Mouse (Mus musculus) C2C12 (cell line): ENCODE results near the gene Iqcf4.

Source experiments
- CEBPB ChIP-seq: IDR thresholded peaks from one replicate; pipeline ENCODE4 v1.6.1; 2011; ENCODE audit warnings: low read depth, mild to moderate bottlenecking, control low read depth, moderate library complexity
- CTCF ChIP-seq: IDR thresholded peaks from one replicate; pipeline ENCODE4 v1.5.1; 2011; ENCODE audit not compliant: control insufficient read depth, insufficient read depth, insufficient read length
- FOSL1 ChIP-seq: IDR thresholded peaks from one replicate; pipeline ENCODE4 v1.8.0; 2011; ENCODE audit warnings: mild to moderate bottlenecking, low read length; ENCODE audit not compliant: poor library complexity, insufficient read depth, severe bottlenecking
- MAX ChIP-seq: IDR thresholded peaks from one replicate; pipeline ENCODE4 v1.6.1; 2011; ENCODE audit warnings: mild to moderate bottlenecking, control low read depth
- MYOD1 ChIP-seq: IDR thresholded peaks from one replicate; pipeline ENCODE4 v1.6.1; 2011; ENCODE audit warnings: low read depth; ENCODE audit not compliant: control insufficient read depth, insufficient read length
- USF1 ChIP-seq: IDR thresholded peaks from one replicate; pipeline ENCODE4 v1.6.1; 2011; ENCODE audit warnings: low read depth, mild to moderate bottlenecking, control low read depth, moderate library complexity

DNA sequence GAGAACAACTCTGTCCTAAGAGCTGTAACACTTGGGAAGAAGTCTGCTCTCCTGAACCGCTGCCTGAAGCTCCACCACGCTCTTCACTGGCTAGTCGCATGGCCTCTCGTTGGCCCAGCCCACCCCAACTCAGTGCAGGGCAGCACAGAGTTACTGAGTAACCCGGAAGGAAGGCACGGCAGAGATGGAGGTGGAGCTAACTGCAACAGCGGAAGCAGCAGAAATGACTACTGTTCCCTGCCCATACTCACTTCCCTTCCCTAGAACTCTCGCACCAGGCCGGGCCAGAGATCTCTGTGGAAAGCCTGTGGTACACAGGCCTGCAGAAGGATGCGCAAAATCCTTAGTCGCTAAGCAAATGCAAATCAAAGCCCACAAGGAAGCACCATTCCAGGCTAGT is 4.4 kb downstream of the Iqcf4 start:
- no peak for TF ChIP-seq CTCF
- no peak for TF ChIP-seq FOSL1
- TF ChIP-seq MAX, result no peak
- no peak for TF ChIP-seq USF1
- no peak for TF ChIP-seq CEBPB
- no peak for TF ChIP-seq MYOD1
